Mouse (Mus musculus) left cerebral cortex, postnatal 4 days (tissue): ENCODE results near the gene Sympk. TPM values are rescaled to one million over a fixed set of nuclear protein-coding genes. Genes with fewer than 3 reads are reported as not detected.

Experiments used
- DNase-seq: peaks from one replicate; pipeline ENCODE4 v3.0.0-alpha.2; 2022
- intact Hi-C: fragments of 180-260 bp; cut with DNase I; formaldehyde crosslinking; loops from one replicate; pipeline ENCODE4 v1.15.1; 2025
- total RNA-seq, 2 experiments: library from RNA; stranded (reverse); gene quantifications; 2 replicates each; pipeline ENCODE4 v1.2.3; 2021

Sympk gene
- total RNA-seq, 2 experiments from 2014 or later, result 87.1 to 96.8 TPM

DNA sequence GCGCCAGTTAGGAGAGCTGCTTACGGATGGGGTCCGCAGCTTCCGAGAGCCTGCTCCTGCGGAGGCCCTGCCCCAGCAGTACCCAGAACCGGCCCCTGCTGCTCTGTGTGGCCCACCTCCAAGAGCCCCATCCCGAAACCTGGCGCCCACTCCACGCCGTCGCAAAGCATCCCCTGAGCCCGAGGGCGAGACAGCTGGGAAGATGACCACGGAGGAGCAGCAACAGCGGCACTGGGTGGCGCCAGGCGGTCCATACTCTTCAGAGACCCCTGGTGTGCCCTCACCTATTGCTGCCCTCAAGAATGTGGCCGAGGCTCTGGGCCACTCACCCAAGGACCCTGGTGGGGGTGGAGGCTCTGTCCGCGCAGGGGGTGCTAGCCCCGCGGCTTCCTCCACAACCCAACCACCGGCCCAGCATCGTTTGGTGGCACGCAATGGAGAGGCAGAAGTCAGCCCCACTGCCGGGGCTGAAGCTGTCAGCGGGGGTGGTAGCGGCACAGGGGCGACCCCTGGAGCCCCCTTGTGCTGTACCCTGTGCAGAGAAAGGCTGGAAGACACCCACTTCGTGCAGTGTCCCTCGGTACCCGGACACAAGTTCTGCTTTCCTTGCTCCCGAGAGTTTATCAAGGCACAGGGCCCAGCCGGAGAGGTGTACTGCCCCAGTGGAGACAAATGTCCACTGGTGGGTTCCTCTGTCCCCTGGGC lies 18.6 kb upstream of the Sympk start:
- no peak for DNase-seq
- intact Hi-C loops, result loop anchor here (10.0 kb wide), 1 partner anchor 111 kb away; no protein-coding TSS in a partner anchor

DNA sequence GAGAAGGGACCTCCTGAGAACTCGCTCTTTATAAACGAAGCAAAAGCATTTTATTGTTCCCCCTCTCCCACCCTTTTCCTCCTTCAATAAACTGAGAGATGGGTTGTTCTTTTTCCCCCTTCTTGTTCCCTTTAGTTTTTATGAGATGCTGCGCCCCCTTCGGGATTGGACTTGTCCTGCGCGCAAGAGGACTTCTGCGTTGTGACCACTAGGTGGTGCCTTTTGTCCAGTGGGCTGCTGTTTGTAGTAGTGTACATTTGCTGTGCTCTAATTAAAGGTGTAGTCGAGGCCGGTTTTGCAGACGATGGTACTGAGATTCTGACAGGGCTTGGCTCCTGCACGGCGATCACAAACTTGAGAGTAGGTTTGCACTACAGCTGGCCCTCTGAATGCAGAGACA lies 17.7 kb upstream of the Sympk start:
- intact Hi-C loops, result loop anchor here (10.0 kb wide), 1 partner anchor 112 kb away; no protein-coding TSS in a partner anchor
- peak; percentile 89 for DNase-seq

DNA sequence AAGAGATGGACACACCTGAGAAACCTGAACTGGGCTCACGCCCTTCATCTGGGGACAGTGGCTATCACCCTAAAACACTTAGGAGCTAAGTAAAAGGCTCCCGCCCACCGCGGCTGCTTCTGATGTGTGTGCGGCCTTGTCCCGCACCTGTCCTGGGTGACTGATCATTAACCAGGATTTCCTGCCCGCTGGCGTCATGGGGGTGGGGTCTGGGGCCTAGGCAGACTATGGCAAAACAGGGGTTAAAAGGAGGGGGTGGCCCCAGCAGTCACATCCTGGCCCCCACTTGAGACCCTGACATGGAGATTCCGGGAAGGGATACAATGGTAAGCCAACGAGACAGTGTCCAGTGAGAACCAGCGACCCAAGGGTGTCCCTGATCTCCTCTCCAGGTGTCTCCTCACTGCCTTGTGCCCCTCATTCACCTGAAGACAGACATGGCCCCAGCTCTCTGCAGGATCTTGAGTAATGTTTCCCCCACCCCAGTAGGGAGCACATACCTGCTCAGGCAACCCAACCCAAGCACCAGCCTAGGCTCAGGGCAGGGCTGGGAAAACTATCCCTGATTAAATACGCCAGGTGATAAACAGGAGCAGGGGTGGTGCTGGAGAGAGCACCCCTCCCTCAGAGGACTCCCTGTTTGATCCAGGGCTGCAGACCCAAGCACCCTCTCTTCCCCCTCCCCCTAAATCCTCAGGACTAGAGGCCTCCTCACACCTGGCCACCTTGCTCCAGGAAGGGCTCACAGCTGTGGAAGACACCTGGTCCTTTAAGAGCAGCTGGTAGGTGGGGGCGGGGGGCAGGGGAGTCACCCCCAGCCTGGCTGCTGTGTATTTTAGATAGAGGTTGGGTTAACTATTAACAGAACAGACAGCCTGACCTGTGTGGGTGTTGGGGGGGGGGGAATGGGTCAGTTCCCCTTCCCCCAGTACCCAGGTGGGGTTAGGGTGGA lies 16.9 kb upstream of the Sympk start:
- intact Hi-C loops, result loop anchor here (10.0 kb wide), 1 partner anchor 113 kb away; no protein-coding TSS in a partner anchor
- no peak for DNase-seq

DNA sequence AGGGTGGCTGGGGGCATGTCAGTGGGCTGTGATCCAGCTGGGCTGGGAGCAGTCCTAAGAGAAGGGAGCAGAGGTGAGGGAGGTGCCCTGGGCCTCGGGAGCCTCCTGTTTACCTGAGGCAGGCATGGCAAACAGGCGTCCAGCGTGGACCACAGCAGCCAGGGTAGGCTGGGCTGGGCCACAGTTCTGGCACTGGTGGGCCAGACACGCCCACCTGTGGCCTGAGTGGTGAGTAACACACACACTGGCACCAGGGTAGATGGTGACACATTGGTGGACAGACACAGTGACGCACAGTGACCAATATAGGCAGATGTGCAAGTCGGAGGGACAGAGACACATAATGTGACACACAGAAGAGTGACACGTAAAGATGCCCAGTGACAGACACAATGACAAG lies 13.6 kb upstream of the Sympk start:
- DNase-seq, result no peak
- intact Hi-C loops, result no loop called here

DNA sequence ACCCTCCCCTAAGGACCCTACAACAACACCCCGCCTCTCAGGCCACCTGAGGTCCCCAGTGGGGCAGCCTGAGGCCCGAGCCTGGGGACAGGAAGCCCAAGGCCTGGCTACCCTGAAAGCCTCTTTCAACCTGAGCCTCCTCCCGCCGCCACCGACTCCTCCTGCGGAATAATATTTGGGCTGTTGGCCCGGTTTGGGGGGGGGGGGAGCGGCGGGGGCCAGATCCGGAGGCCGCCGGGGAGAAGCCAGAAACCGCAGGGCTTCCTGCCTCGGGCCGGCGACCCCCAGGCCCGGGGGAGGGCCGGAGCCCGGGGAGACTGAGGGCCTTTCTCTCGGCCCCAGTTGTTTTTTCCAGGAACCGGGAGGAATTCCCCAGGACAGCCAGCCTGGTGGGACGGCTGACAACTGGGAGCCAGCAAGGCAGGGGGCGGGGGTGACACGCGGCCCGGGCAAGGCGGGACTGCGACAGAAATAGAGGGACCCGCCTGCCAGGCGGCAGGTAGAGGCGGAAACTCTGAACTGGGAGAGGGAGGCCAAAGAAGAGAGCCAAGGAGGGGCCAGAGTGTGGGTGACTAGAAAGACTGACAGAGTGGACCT lies 12.1 kb upstream of the Sympk start:
- DNase-seq, result no peak
- intact Hi-C loops, result no loop called here

DNA sequence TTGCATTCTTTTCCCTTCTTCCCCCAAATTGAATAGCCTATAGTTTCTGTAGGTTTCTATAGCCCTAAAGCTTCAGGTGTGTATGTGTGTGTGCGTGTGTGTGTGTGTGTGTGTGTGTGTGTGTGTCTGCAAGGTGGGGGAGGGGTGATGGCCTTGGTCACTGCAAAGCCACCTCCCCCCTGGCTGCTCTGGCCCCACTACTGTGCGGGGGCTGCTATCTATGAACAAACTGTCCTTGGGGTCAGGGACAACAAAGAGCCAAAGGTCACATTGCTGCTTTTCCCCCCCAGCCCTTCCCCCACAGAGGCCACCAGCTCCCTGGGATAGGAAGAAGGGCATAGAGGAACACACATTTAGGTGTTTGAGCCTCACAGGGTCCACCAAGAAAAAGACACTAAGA lies 11.3 kb upstream of the Sympk start:
- intact Hi-C loops, result no loop called here
- DNase-seq, result no peak

DNA sequence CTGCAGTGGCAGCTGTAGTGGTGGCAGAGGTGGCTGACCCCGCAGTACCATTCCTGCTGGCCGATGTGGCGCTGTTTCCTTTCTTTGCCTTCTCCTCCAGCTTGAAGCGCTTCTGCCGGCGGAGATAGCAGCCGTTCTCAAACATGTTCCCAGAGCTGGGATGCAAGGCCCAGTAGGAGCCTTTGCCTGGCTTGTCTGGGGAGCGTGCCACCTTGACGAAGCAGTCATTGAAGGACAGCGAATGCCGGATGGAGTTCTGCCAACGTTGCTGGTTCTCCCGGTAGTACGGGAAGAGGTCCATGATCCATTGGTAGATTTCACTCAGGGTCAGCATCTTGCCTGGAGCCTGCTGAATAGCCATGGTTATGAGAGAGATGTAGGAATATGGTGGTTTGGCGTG lies 9.7 kb upstream of the Sympk start:
- no peak for DNase-seq
- intact Hi-C loops, result no loop called here

DNA sequence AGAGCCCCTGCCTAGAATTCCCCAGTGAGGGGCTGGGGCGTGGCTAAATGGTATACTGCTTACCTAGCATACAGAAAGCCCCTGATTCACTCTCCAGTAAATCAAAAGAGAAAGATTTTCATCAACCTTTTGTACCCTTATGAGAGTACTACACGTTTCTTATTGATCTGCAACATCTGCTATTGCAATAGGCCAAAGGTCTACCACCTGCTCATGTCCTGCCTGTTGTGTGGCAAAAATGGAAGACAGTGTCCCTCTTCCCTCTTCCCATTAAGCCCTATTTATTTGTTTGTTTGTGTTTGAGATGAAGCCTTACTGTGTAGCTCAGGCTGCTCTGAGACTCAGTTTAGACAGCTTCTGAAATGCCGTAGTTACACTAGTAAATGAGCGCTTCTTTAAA lies 8.1 kb upstream of the Sympk start:
- DNase-seq, result no peak
- intact Hi-C loops, result no loop called here

DNA sequence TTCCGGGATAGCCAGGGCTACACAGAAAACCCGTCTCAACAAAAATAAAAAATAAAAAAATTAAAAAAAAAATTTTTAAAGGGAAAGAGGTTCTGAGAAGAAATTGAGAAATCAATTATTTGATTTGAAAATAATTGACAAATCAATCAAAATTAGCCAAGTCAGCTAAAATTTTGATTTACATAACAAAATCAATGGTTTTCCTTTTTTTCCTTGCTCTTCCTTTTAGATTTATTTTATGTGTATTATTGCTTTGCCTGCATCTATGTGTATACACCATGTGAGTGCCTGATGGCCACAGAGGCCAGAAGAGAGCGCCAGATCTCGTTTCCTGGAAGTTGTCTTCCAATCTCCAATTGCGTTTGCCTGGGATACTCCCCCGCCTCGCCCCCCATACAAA lies 6.3 kb upstream of the Sympk start:
- no peak for DNase-seq

DNA sequence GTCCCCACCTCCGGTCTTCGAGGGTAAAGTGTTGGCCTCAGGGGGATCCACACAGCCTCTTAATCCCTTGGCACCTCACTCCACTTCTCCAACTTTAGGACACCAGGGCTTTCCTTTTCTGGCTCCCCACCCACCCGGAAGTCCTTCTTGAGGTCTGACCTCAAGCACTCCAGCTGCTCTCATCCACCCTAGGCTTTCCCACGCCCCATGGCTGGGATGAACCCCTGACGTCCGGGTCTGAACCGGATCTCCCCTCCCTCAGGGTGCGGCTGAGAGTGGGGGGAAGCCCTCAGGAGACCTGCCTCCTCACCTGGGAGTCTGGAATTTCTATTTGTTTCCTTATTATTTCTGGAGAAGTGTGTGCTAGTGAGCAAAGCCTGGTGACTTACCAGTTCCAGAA lies 3.1 kb upstream of the Sympk start:
- intact Hi-C loops, result no loop called here
- DNase-seq, result no peak

More for the DNA sequence above, 6.3 kb upstream of the Sympk start:
- intact Hi-C loops, result no loop called here

DNA sequence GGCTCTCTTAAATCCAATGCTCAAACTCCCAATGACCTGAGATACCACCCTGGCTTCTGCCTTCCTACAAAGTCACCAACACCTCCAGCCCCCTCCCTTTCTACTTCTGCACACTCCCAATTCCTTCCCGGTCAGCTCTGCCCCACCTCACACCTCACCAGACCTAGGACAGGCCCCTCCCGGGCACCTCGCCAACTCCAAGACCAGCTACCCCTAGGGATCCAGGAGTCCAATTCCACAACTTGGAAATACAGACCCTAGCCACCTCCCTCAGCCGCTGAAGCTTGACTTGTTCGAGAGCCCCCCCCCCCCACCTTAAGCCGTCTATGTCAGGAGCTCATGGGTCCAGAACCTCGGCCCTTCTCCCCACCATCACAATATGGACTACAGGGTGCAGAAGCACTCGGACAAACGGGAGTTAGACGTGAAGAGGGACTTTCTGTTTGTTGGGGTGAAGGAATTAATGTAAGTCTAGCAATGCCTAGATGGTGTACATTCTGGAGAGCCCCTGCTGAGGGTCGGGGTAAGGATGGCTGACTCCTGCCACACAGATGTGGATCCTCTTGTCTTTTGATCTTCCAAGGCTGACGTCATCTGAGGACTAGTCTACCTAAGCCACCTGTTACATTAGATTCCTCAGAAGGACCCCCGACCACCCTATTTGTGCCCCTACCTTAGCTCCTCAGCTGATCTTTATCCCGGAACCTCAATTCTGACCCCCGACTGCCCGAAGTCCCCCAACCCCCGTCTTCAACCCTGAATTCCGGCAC lies 1.8 kb upstream of the Sympk start:
- DNase-seq, result no peak
- intact Hi-C loops, result no loop called here

DNA sequence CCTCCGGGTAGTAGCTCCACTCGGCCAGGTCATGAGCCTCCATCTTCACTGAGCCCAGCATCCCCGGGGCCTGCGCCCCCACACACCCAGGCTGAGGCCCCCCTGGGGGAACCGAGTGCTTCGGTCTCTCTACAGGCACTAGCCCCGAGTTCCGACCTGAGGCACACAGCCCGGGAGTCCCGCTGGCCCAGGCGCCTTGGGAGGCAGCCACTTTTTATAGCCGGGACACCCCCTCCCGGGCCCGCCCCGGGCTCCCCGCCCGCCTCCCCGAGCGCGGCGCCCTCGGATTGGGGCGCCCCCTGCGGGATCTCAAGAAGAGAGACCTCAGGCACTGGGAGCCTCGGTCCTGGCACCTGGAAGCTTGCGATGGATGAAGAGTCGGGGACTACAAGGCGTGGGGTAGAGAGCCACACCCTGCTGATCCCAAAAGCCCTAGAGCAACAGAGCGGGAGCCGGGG lies 791 bp upstream of the Sympk start, which contains the start of gene Foxa3:
Gene Foxa3, minus strand, starts transcription at position 182 of the 458 bp plus-strand sequence.
- intact Hi-C loops, result no loop called here

DNA sequence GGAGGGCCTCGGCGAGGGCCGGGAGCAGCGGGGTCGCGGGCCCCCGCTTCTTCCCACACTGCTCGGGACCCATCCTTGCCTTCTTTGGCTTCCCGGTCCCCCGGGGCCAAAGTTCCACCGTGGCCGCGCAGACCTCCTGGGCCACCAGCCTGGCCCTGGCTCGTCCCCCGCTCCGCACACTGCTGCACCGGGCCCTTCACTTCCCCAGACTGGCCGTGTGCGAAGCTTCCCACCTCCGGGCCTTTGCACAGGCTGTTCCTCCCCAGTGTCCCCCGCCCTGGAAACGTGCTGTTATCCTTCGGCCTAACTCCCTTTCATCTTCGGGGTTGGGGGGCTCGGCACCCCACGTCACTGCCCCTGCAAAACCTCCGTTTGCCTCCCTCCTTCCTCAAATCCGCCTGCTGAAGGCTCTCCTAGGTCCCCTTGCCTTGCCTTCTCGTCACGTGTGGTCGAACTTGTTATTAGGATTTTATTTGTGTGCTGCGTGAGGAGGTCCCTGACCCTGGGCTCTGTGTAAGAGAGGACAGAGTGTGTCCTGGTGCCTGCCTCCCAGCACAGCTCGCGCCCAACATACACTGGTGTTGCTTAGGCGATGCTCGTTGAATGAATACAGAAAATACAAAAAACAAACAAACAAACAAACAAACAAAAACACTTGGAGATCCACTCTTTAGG lies 541 bp downstream of the Sympk start:
- intact Hi-C loops, result no loop called here

More for the DNA sequence above, 791 bp upstream of the Sympk start, which contains the start of gene Foxa3:
- DNase-seq, result no peak

DNA sequence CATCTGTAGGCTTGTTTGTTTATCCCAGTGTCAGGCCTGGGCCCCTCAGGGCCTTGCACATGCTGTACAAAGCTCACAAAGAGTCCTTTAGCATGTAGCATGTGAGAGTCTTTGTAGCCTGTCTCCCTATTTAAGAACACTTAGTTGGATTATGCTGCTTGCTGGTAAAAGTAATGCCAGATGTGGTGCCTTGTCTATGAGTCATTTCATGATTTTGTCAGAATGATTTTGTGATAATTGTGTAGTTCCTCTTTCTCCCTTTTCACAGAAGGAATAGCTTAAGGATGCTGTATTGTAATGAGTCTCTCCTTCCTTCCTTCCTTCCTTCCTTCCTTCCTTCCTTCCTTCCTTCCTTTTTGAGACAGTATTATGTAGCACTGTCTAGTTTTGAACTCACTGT lies 3.9 kb downstream of the Sympk start:
- intact Hi-C loops, result no loop called here
- no peak for DNase-seq

More for the DNA sequence above, 541 bp downstream of the Sympk start:
- no peak for DNase-seq

DNA sequence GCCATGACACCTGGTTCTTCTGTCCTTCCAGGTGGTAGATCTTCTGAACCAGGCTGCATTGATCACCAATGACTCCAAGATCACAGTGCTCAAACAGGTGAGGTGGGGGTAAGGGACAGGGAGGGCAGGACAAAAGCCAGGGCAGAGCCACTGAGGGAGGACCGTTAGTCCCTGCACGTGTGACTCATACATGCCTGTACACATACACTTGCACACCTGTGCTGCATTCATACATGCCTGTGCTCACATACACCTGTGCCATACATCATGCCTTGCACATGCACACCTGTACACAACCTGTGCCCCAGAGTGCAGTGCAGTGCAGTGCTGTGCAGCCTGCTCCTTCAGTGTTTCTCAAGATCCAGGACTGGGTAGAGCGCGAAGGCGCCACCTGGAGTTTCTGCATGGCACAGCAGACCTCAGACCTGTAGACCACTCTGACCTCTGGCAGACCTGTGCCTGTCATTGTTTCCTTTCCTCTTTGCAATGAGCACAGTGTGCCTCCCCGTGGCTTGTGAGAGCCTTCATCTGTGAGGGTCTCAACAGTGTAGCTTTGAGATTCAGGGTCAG lies 5.0 kb downstream of the Sympk start:
- intact Hi-C loops, result no loop called here
- peak; percentile 61 for DNase-seq

DNA sequence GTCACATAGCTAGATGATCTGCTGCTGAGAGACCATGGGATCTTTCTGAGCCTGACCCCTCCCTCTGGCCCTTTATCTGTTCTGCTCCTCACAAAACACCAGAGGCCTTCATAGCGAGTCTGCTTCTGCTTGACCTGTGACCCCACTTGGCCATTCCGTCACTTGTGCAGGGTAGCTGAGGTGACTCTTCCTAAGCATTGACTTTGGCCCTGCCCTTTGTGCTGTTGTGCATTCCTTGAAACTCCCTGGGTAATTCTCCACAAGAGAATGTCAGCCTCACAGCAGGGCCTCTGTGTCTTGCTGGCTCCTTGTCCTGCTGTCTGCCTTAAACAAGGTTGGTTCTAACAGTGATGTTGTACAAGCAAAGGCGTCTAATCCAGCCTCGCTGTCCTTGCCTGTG lies 7.5 kb downstream of the Sympk start:
- intact Hi-C loops, result no loop called here
- no peak for DNase-seq

DNA sequence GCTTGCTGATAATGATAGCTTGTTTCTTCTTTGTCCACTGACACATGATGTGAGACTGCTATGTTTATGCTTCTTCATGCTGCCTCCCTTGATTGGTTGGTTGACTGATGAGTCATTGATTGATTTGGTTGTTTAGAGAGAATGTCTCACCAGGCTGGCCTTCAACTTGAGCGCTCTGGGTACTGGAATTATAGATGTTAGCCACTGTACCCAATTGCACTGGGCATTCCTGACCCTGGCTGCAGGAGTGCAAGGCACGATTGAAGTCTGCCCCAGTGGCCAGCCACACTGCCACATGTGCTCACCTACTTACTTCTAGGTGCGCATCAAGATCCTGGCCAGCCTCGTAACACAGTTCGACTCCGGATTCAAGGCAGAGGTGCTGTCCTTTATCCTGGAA lies 20.4 kb downstream of the Sympk start:
- no peak for DNase-seq
- intact Hi-C loops, result no loop called here

DNA sequence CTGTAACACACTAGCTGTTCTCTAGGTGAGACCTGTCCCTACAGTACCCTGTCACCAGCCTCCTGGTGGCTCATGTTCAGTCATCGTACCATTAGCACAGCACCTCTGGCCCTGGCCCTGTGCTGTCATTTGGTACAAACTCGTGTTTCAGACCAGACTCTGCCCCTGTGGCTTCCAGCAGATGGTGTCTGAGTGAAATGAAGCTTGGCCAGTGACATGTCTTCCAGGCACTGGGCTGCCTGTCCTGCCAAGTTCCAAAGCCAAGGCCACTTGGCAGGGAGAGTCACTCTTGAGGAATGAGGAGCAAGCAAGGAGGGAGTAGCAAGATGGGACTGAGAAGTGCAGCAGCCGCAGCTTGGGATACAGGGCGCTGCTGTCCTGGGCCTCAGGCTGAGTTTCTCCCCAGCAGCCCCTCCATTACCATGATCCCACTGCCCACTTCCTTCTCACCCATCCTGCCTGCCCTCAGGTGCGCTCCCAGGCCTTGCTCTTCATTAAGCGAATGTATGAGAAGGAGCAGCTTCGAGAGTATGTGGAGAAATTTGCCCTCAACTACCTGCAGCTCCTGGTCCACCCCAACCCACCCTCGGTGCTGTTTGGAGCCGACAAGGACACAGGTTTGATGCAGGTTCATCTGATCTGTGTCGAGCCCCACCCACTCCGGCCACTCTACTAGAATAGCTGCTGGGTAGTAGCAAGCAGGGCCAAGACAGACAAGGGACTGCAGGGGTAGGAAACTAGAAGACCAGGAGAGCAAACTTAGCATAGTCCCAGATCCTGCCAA lies 22.3 kb downstream of the Sympk start:
- peak; percentile 75 for DNase-seq
- intact Hi-C loops, result no loop called here
